Mouse (Mus musculus): ENCODE results near the gene Gm44790. TPM values are rescaled to one million over a fixed set of nuclear protein-coding genes. Genes with fewer than 3 reads are reported as not detected.
"Not testable (repeated sequence)": the region's sequence is repeated elsewhere in the genome, so short reads cannot be mapped to it uniquely, and the experiment has no call there.

Gm44790 gene
- total RNA-seq (2021): under 1 TPM in 1 of 2 experiments, not detected in 1; 0.47 TPM
- long read RNA-seq, experiment 1, partial matches to known transcripts: 0 of 1 reads
- long read RNA-seq, experiment 1, other reads (novel, unspliced or antisense): 1 of 1 reads
- long read RNA-seq, experiment 2, partial matches to known transcripts: 0 of 1 reads
- long read RNA-seq, experiment 2, other reads (novel, unspliced or antisense): 1 of 1 reads

DNA sequence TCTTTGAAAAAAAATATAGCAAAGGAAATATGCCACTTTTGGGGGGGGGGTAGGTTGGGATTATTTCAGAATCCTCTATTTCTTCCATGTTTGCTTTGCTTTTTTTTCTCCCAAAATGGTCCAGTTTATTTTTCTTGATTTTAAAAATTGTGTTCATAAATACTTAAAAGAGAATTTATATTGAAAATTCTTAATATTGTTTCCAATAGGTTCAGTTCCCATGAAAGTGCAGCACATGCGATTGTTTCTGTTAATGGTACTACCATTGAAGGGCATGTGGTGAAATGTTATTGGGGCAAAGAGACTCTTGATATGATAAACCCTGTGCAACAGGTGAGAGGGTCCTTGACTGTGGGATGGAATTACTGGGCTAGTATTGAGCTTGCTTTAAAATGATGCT, at the start of gene Gm44790:
TSS of gene Gm44790 (plus strand) at position 301 of the 400 bp plus-strand sequence.
- intact Hi-C loops (cut with DNase I; ENCODE audit: low total_unique reads): no loop called here
- no peak for DNase-seq

DNA sequence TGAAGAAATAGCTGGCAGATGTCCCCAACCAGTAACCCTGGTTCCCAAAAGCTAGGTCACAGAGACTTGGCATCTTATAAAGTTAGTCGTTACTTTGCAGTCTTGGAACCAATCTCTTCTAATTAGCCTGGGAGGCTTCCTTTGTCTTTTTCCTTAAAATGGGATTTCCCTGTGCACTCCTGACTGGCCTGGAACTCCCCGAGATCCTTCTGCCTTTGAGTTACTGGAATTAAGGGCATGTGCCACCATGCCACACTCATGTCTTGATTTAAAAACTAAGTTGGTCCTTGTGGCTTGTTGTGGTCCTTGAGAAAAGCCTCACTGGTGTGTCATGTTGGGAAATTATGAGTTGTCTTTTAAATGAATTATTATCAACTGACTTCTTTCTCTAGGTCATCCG, 48.1 kb upstream of the Gm44790 start:
- intact Hi-C loops (cut with DNase I; ENCODE audit: low total_unique reads): no loop called here
- DNase-seq: no peak

GRCm38 (mm10) chr6:86380112-86380511, 46.3 kb upstream of the Gm44790 start:
- DNase-seq; intact Hi-C loops (cut with DNase I; ENCODE audit: low total_unique reads): not testable (repeated sequence)

GRCm38 (mm10) chr6:86382551-86382950, 43.9 kb upstream of the Gm44790 start:
- intact Hi-C loops (cut with DNase I; ENCODE audit: low total_unique reads): no loop called here
- DNase-seq: no peak

DNA sequence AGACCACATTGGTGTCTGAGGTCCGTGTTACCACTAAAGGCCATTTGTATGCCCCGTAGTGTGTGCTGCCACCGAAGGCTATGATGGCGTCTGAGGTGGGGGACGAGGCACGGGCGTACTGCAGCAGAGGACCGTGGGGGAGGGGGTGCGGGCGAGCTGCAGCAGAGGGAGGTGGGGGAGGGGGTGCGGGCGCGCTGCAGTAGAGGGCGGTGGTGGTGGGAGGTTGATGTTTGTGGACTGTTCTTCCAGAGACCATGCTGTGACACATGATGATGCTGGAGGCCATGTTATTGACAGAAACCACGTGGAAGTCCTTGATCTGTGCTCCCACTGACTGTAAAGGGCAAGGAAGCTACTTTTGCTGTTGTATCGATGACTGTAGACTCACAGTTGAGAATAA, 43.1 kb upstream of the Gm44790 start:
- intact Hi-C loops (cut with DNase I; ENCODE audit: low total_unique reads): no loop called here
- DNase-seq: no peak

GRCm38 (mm10) chr6:86384692-86385091, 41.8 kb upstream of the Gm44790 start:
- intact Hi-C loops (cut with DNase I; ENCODE audit: low total_unique reads): no loop called here
- no peak for DNase-seq

GRCm38 (mm10) chr6:86385362-86386104, 40.9 kb upstream of the Gm44790 start:
- intact Hi-C loops (cut with DNase I; ENCODE audit: low total_unique reads): no loop called here
- DNase-seq: no peak

- intact Hi-C loops (cut with DNase I; ENCODE audit: low total_unique reads): no loop called here
Observed at GRCm38 (mm10) chr6:86387313-86387712, 39.1 kb upstream of the Gm44790 start.

GRCm38 (mm10) chr6:86388461-86388860, 38.0 kb upstream of the Gm44790 start:
- no peak for DNase-seq
- intact Hi-C loops (cut with DNase I; ENCODE audit: low total_unique reads): no loop called here

More at GRCm38 (mm10) chr6:86387313-86387712, 39.1 kb upstream of the Gm44790 start:
- no peak for DNase-seq

DNA sequence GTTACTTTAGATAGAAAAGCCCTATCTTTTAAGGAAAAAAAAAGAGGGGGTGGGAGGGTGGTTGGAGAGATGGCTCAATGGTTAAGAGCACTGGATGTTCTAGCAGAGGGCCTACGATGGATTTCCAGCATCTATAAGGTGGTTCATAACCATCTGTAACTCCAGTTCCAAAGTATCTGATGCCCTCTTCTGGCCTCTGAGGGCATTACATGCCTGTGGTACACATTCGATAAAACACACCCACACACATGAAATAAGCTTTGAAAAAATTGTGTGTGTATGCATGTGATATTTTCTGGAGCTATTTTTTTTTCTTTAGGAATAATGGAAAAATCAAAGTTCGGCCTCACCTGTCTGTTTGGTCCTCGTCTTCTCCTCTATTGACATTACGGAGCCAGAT, 35.1 kb upstream of the Gm44790 start:
- intact Hi-C loops (cut with DNase I; ENCODE audit: low total_unique reads): no loop called here
- DNase-seq: no peak

DNA sequence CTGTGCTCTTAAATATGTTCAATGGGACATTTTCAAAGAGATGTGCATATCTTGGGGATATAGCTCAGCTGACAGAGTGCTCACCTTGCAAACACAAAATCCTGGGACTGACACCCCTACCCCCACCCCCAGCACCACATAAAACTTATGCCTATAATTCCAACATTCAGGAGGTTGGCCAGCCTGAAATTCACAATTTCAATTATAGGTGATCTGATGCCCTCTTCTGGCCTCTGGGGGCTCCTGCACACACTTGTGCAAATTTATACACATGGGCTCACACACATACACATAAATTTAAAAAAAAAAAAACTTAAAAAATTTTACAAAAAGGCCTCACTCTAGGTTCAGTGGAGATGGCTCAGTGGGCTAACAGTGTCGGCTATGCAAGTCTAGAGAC, 33.3 kb upstream of the Gm44790 start:
- DNase-seq: no peak
- intact Hi-C loops (cut with DNase I; ENCODE audit: low total_unique reads): no loop called here

- DNase-seq: no peak
- intact Hi-C loops (cut with DNase I; ENCODE audit: low total_unique reads): no loop called here
Observed at GRCm38 (mm10) chr6:86394078-86394720, 32.3 kb upstream of the Gm44790 start.

GRCm38 (mm10) chr6:86395021-86395420, 31.4 kb upstream of the Gm44790 start:
- intact Hi-C loops (cut with DNase I; ENCODE audit: low total_unique reads): no loop called here

DNA sequence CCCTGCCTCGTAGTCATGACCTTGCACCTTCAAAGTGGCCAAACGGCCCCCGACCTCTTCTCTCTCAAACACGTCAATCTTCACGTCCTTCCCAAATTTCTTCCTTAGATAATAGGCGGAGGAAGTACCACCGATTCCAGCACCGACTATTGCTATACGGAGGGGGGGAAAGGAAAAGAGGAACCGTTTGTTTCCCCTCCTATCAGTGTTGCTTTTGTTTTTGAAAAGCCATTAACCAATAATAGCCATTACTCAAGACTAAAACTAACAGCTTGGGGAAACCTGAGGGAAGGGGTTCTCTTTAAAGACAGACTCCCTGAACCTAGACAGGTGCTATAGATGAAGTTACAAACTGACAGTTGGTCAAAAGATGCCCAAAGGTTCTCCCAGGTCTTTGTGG, 30.5 kb upstream of the Gm44790 start:
- no peak for DNase-seq
- intact Hi-C loops (cut with DNase I; ENCODE audit: low total_unique reads): no loop called here

More at GRCm38 (mm10) chr6:86395021-86395420, 31.4 kb upstream of the Gm44790 start:
- DNase-seq: no peak

DNA sequence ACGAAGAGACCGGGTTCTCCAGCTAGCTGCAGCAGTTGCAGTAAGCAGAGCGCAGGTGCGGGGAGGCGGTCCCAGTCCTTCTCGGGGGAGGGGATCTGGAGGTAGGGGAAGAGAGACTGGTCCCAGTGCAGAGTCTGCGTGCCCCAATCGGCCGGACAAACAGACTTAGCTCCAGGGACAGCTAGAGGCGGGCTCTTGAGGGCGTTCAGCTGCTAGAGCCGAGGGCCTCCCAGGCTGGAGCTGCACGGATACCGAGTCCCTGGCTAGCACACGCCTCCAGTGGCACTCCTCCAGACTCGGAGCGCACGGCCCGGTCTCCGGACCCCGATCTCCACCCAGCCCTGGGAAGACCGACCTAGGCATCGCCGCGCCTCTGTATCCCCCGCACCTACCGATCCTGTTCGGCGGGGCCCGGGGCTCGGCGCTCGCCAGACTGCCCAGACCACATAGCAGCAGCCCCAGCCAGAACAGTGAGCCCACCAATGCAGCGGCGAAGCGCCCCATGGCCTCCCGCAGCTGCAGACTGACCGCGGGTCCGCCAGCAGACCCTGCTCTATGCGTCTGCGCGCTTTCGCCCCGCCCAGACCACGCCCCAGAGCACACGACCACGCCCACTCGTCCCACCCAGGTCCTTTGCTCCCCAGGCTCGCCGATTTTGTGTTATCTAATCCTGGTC, 29.7 kb upstream of the Gm44790 start, which contains the start of gene Pcyox1:
TSS of gene Pcyox1 (minus strand) at position 574 of the 676 bp plus-strand sequence.
- intact Hi-C loops (cut with DNase I; ENCODE audit: low total_unique reads): no loop called here
- DNase-seq: peak; percentile 87

GRCm38 (mm10) chr6:86397257-86397980, 29.0 kb upstream of the Gm44790 start:
- no peak for DNase-seq
- intact Hi-C loops (cut with DNase I; ENCODE audit: low total_unique reads): no loop called here

- intact Hi-C loops (cut with DNase I; ENCODE audit: low total_unique reads): no loop called here
- no peak for DNase-seq
Observed at GRCm38 (mm10) chr6:86398986-86399385, 27.5 kb upstream of the Gm44790 start.

DNA sequence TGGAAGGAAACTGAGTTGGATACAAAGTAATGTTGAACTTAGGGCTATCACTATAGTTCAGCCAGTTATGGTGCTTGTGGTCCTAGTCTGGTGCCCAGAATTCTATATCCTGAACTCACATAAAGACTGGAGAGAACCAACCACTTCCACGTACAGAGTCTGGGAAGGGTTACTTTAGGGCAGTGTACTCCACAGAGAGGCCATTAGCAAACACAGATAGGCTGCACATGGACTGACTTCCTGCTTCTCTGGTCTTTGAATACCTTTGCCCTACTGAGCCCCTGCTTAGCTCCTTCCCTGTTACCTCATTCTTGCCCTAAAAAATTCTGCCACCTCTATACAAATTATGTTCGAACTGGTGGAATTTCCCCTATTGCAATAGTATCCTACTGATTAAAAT, 26.5 kb upstream of the Gm44790 start:
- DNase-seq: no peak
- intact Hi-C loops (cut with DNase I; ENCODE audit: low total_unique reads): no loop called here

DNA sequence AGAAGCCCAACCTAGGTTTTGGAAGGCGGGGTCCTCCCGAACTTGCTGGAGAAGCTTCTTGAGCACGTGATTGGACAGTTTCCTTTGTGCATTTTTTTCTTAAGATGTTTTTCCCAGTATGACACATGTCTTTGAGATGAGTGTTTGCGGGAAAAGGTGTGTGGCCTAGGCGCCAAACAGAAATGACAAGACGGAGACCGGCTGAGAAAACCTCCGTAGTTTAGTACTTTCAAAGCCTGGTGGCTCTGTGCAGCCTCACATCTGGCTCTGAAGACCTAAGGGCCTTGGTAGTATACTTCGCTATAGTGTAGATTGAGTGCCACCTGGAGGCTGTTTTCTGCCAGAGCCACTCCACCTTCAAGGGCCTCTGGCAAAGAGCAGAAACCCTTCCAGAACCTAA, 25.5 kb upstream of the Gm44790 start:
- intact Hi-C loops (cut with DNase I; ENCODE audit: low total_unique reads): no loop called here
- DNase-seq: peak; percentile 56
